Mouse (Mus musculus) liver, embryonic 13.5 days (tissue): ENCODE measurements around the gene Gm7942. TPM values are rescaled to one million over a fixed set of nuclear protein-coding genes. Genes with fewer than 3 reads are reported as not detected.
"Not testable (repeated sequence)": the region's sequence is repeated elsewhere in the genome, so short reads cannot be mapped to it uniquely, and the experiment has no call there.

Experiments
- ATAC-seq: fragments of 200-750 bp; cut with Nextera tagmentation; 2 replicates; pipeline ENCODE4 v1.8.0; 2017; ENCODE audit warnings: low read depth, mild to moderate bottlenecking, moderate number of reproducible peaks, moderate library complexity
- DNase-seq: peaks from one replicate; pipeline ENCODE4 v3.0.0; 2022
- H3K27ac ChIP-seq: fragments of 300-500 bp; sonication (generic); 2 replicates; pipeline ENCODE4 v1.5.1; 2015; ENCODE audit warnings: moderate library complexity, mild to moderate bottlenecking, inconsistent platforms
- H3K27me3 ChIP-seq: fragments of 300-500 bp; sonication (generic); 2 replicates; pipeline ENCODE4 v1.6.1; 2015; ENCODE audit warnings: mild to moderate bottlenecking, inconsistent platforms
- H3K36me3 ChIP-seq: fragments of 300-500 bp; sonication (generic); 2 replicates; pipeline ENCODE4 v1.6.1; 2015; ENCODE audit warnings: mild to moderate bottlenecking, inconsistent platforms
- H3K4me1 ChIP-seq: fragments of 300-500 bp; sonication (generic); replicated peaks from 2 replicates; pipeline ENCODE4 v1.6.1; 2015; ENCODE audit warnings: inconsistent platforms
- H3K4me2 ChIP-seq: fragments of 300-500 bp; sonication (generic); 2 replicates; pipeline ENCODE4 v1.6.1; 2015; ENCODE audit warnings: inconsistent platforms, mild to moderate bottlenecking, moderate library complexity
- H3K4me3 ChIP-seq: fragments of 300-500 bp; sonication (generic); replicated peaks from 2 replicates; pipeline ENCODE4 v1.5.1; 2015; ENCODE audit warnings: mild to moderate bottlenecking, inconsistent platforms
- H3K9ac ChIP-seq: fragments of 300-500 bp; sonication (generic); 2 replicates; pipeline ENCODE4 v1.6.1; 2015; ENCODE audit warnings: mild to moderate bottlenecking, inconsistent platforms
- H3K9me3 ChIP-seq: fragments of 300-500 bp; sonication (generic); replicated peaks from 2 replicates; pipeline ENCODE4 v1.6.1; 2016; ENCODE audit warnings: inconsistent platforms
- WGBS: fragments of 180-500 bp; shearing (Covaris S2); methylation state at CpG from one replicate; pipeline ENCODE4 v1.1.7; 2015; ENCODE audit not compliant: insufficient replicate concordance; 5-methylcytosine and 5-hydroxymethylcytosine counted together
- polyA plus RNA-seq: library from polyadenylated mRNA; unstranded; fragments of >200 nt; fragmentation: Nextera tagmentation; extraction: Ambion mirVana; gene quantifications from 2 replicates; pipeline ENCODE4 v1.2.1, GENCODE M21; 2015

Gene Gm7942
- not detected in 2 replicates for polyA plus RNA-seq

DNA sequence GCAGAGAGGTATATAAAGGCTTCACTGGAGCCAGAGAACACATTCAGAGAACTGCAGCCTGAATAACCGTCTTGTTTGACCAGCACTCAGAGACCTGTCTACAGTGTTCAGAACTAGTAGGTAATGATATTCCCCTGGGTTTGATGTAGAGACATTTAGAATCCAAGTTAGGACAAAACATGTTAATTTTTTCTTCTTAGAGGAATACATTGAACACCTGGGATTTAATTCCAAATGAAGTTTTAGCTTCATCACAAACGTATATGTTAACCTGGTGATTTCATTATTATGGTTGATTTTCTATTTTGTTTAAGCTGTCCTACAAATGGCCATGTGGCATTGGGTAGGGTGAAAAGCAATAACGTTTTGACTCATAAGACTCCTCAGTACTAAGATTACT is at the start of gene Gm7942:
Gene Gm7942, plus strand, starts transcription at position 301 of the 400 bp plus-strand sequence.
- not testable (repeated sequence) for H3K4me1 ChIP-seq, H3K9ac ChIP-seq, H3K9me3 ChIP-seq, DNase-seq, H3K4me2 ChIP-seq, H3K36me3 ChIP-seq, H3K27me3 ChIP-seq, ATAC-seq, H3K4me3 ChIP-seq, H3K27ac ChIP-seq
- WGBS = no CpG with 5 or more reads among the region's 3 CpGs

Other genes starting within 250 kb of the Gm7942 start
- not detected in 2 replicates for gene Gm3183, start 241.5 kb upstream of the Gm7942 start, polyA plus RNA-seq
- not detected in 2 replicates for gene Gm6367, start 118.3 kb upstream of the Gm7942 start, polyA plus RNA-seq
- gene Gm16513, start 75.7 kb downstream of the Gm7942 start, polyA plus RNA-seq = not detected in 2 replicates
- not detected in 2 replicates for gene Gm10424, start 165.8 kb downstream of the Gm7942 start, polyA plus RNA-seq
- not detected in 2 replicates for gene Gm3259, start 199.0 kb downstream of the Gm7942 start, polyA plus RNA-seq